Mouse (Mus musculus) bone marrow macrophage, adult 2 months (primary cell): ENCODE results near the gene Bco1.

Experiments
- CTCF ChIP-seq: IDR thresholded peaks from 2 replicates; pipeline ENCODE4 v1.5.1; 2012; ENCODE audit warnings: low read depth, mild to moderate bottlenecking, low read length, moderate library complexity
- POLR2A ChIP-seq: IDR thresholded peaks from 2 replicates; pipeline ENCODE4 v1.6.1; 2012; ENCODE audit warnings: mild to moderate bottlenecking, low read depth, low read length, borderline replicate concordance

GRCm38 (mm10) chr8:117166515-117166914 is 70.9 kb downstream of the Bco1 start:
- no peak for TF ChIP-seq POLR2A
- TF ChIP-seq CTCF, result no peak
